Mouse (Mus musculus): ENCODE results near the gene Mblac2.

- TF ChIP-seq GATA1 (IDR thresholded peaks at IDR 0.05; ENCODE audit: borderline replicate concordance, low read length) (no peak), FLI1 (IDR thresholded peaks at IDR 0.05; ENCODE audit: low read length) (no peak)
These were observed 16.7 kb upstream of the Mblac2 start for GRCm38 (mm10) chr13:81694446-81694845.
